Mouse (Mus musculus) left cerebral cortex, adult 2 months (tissue): ENCODE measurements around the gene Foxc2. TPM values are rescaled to one million over a fixed set of nuclear protein-coding genes. Genes with fewer than 3 reads are reported as not detected.

Experiments
- DNase-seq, 2 experiments: peaks; one replicate each; pipeline ENCODE4 v3.0.0; 2021 to 2022; ENCODE audit warnings: low spot score in 2 of 2, mixed read lengths in 1 of 2; ENCODE audit errors: extremely low spot score in 1 of 2
- H3K27ac ChIP-seq: fragments of 200-600 bp; 2 replicates; pipeline ENCODE4 v1.8.1; 2022
- H3K4me3 ChIP-seq: fragments of 200-600 bp; 2 replicates; pipeline ENCODE4 v1.8.1; 2022
- CTCF ChIP-seq: fragments of 200-600 bp; IDR thresholded peaks from 2 replicates; pipeline ENCODE4 v1.8.1; 2022; ENCODE audit warnings: antibody characterized with exemption, mild to moderate bottlenecking, moderate library complexity
- intact Hi-C: fragments of 180-260 bp; cut with DNase I; formaldehyde crosslinking; loops from one replicate; pipeline ENCODE4 v1.15.1; 2025
- total RNA-seq, 2 experiments: library from RNA; stranded (reverse); gene quantifications; 2 replicates each; pipeline ENCODE4 v1.2.3; 2021

Foxc2 gene
- total RNA-seq, 2 experiments from 2014 or later: 1.5 to 2.3 TPM

GRCm38 (mm10) chr8:121088871-121089630 is 26.9 kb upstream of the Foxc2 start:
- no peak for DNase-seq
- intact Hi-C loops: loop anchor here (5.0 kb wide), 1 partner anchor 192 kb away; no protein-coding TSS in a partner anchor
- no peak overlapping the region for H3K4me3 ChIP-seq
- no peak for TF ChIP-seq CTCF
- H3K27ac ChIP-seq: no peak overlapping the region

GRCm38 (mm10) chr8:121089631-121090380 is 26.2 kb upstream of the Foxc2 start:
- no peak for TF ChIP-seq CTCF
- DNase-seq: no peak
- Histone ChIP-seq H3K4me3 (no peak overlapping the region), H3K27ac (no peak overlapping the region)
- intact Hi-C loops: loop anchor here (5.0 kb wide), 2 partner anchors 118 to 193 kb away; no protein-coding TSS in a partner anchor

- TF ChIP-seq CTCF: peak; percentile 8; the same call in 1 of the 2 replicates
- DNase-seq: no peak
- Histone ChIP-seq H3K27ac (no peak overlapping the region), H3K4me3 (no peak overlapping the region)
- intact Hi-C loops: loop anchor here (5.0 kb wide), 1 partner anchor 118 kb away; no protein-coding TSS in a partner anchor
These were observed 25.3 kb upstream of the Foxc2 start for GRCm38 (mm10) chr8:121090716-121091115.

GRCm38 (mm10) chr8:121092141-121092540 is 23.8 kb upstream of the Foxc2 start:
- intact Hi-C loops: loop anchor here (1.0 to 5.0 kb wide), 3 partner anchors 120 to 415 kb away; no protein-coding TSS in a partner anchor
- Histone ChIP-seq H3K4me3 (no peak overlapping the region), H3K27ac (no peak overlapping the region)
- TF ChIP-seq CTCF: no peak
- no peak for DNase-seq

GRCm38 (mm10) chr8:121092627-121093026 is 23.3 kb upstream of the Foxc2 start:
- no peak overlapping the region for H3K4me3 ChIP-seq
- no peak overlapping the region for H3K27ac ChIP-seq
- intact Hi-C loops: loop anchor here (1.0 to 5.0 kb wide), 3 partner anchors 120 to 416 kb away; no protein-coding TSS in a partner anchor
- peak; percentile 77 to 84 for DNase-seq
- TF ChIP-seq CTCF: peak; percentile 88

- no peak for DNase-seq
- Histone ChIP-seq H3K27ac (no peak overlapping the region), H3K4me3 (no peak overlapping the region)
- intact Hi-C loops: loop anchor here (2.0 to 5.0 kb wide), 2 partner anchors 121 to 417 kb away; no protein-coding TSS in a partner anchor
- no peak for TF ChIP-seq CTCF
These were observed 22.5 kb upstream of the Foxc2 start for GRCm38 (mm10) chr8:121093496-121093895.

- DNase-seq: peak; percentile 60 to 77
- intact Hi-C loops: no loop called here
- TF ChIP-seq CTCF: peak; percentile 98
- H3K4me3 ChIP-seq: no peak overlapping the region
- H3K27ac ChIP-seq: no peak overlapping the region
These were observed 11.7 kb upstream of the Foxc2 start for GRCm38 (mm10) chr8:121104049-121104818.

- peak; percentile 5; the same call in 1 of the 2 replicates for TF ChIP-seq CTCF
- H3K27ac ChIP-seq: peak within 1 kb of the TSS; percentile 91
- DNase-seq: peak; percentile 99
- peak within 1 kb of the TSS; percentile 92 for H3K4me3 ChIP-seq
- intact Hi-C loops: no loop called here
These were observed 8.0 kb upstream of the Foxc2 start, which contains the start of gene Mthfsd for GRCm38 (mm10) chr8:121107668-121108656. Gene Mthfsd (minus strand): TSS chr8:121108392.

- H3K4me3 ChIP-seq: peak overlapping the region; percentile 92
- intact Hi-C loops: no loop called here
- no peak for TF ChIP-seq CTCF
- H3K27ac ChIP-seq: peak overlapping the region; percentile 83
- DNase-seq: no peak
These were observed 7.3 kb upstream of the Foxc2 start for GRCm38 (mm10) chr8:121108657-121109056.

GRCm38 (mm10) chr8:121111145-121111907 is 4.6 kb upstream of the Foxc2 start:
- no peak for DNase-seq

More at GRCm38 (mm10) chr8:121111145-121111907, 4.6 kb upstream of the Foxc2 start:
- Histone ChIP-seq H3K27ac (no peak overlapping the region), H3K4me3 (no peak overlapping the region)
- intact Hi-C loops: no loop called here
- no peak for TF ChIP-seq CTCF
